In genomic region chrX:162717837-162718236, GRCm38 (mm10) we compare ENCODE assay signal across 9 mouse cellular contexts. TPM values are rescaled to one million over a fixed set of nuclear protein-coding genes. Genes with fewer than 3 reads are reported as not detected.
DNase-seq lines count a peak whose midpoint lies in the region; ATAC-seq and TF ChIP-seq lines count a peak whose summit lies in the region.
"Had no signal": no experiment of that assay in that cellular context is flagged by ENCODE, and none has a peak within 500 bp of the region (broad histone marks: within the 10 kb centered on the region; RNA-seq: fewer than 3 reads in every experiment).

No protein-coding gene starts in this region.

- DNase-seq in forebrain, embryonic 11.5 days (ENCODE audit: low spot score) = peak; percentile 66
- peak; percentile 69 for DNase-seq in 416B (ENCODE audit: low read depth)
- DNase-seq in adrenal gland, adult 2 months = peak; percentile 44
- peak; percentile 63 for DNase-seq in embryo, embryonic 11 days
- DNase-seq in kidney, adult 2 months = peak; percentile 63
- DNase-seq in lung, adult 2 months = peak; percentile 30
- peak; percentile 7 to 19 for DNase-seq in spleen, postnatal 14 days (ENCODE audit: low spot score in 2 of 2)

- no peak for TF ChIP-seq POLR2A in kidney, adult 2 months (IDR thresholded peaks at IDR 0.05; ENCODE audit: low read depth, low read length)
- TF ChIP-seq POLR2A in lung, adult 2 months (IDR thresholded peaks at IDR 0.05; ENCODE audit: borderline replicate concordance, extremely low read depth, low read depth, low read length) = no peak

- WGBS in forebrain, embryonic 11.5 days = 37% methylated on average over 5 of the region's 5 CpGs
- WGBS in forebrain, embryonic 16.5 days = 34% methylated on average over 5 of the region's 5 CpGs
- 27% methylated on average over 5 of the region's 5 CpGs for WGBS in kidney, adult 2 months
- 34% methylated on average over 5 of the region's 5 CpGs for WGBS in lung, adult 2 months

- H3K9me3 ChIP-seq in forebrain, embryonic 11.5 days (ENCODE audit: control insufficient read depth, low read length) = no peaks in the 10 kb centered on the region
- H3K9me3 ChIP-seq in forebrain, embryonic 16.5 days (ENCODE audit: control insufficient read depth, low read length) = no peaks in the 10 kb centered on the region
- H3K9me3 ChIP-seq: heart, embryonic 13.5 days had no signal

- no peaks in the 10 kb centered on the region for H3K4me1 ChIP-seq in forebrain, embryonic 11.5 days (replicated peaks; ENCODE audit: control insufficient read depth, insufficient read depth, low read length)
- no peaks in the 10 kb centered on the region for H3K4me1 ChIP-seq in forebrain, embryonic 16.5 days (replicated peaks; ENCODE audit: control insufficient read depth, insufficient read depth, low read length)
- H3K4me1 ChIP-seq in kidney, adult 2 months (ENCODE audit: control insufficient read depth, insufficient read depth, low read length) = no peaks in the 10 kb centered on the region
- no peaks in the 10 kb centered on the region; the same call in 1 of the 2 replicates for H3K4me1 ChIP-seq in lung, adult 2 months (ENCODE audit: control insufficient read depth, insufficient read depth, low read length)
- H3K4me1 ChIP-seq: heart, embryonic 13.5 days had no signal

- H3K4me3 ChIP-seq in forebrain, embryonic 11.5 days (ENCODE audit: low read depth, low read length) = no peak overlapping the region
- no peak overlapping the region for H3K4me3 ChIP-seq in forebrain, embryonic 16.5 days (replicated peaks; ENCODE audit: low read length)
- no peak overlapping the region for H3K4me3 ChIP-seq in kidney, adult 2 months (ENCODE audit: insufficient read depth, low read depth, low read length)
- no peak overlapping the region for H3K4me3 ChIP-seq in lung, adult 2 months (replicated peaks; ENCODE audit: extremely low read depth, low read depth, low read length)
- H3K4me3 ChIP-seq: heart, embryonic 13.5 days had no signal

- H3K4me2 ChIP-seq in forebrain, embryonic 11.5 days (ENCODE audit: low read depth, low read length, severe bottlenecking) = no peak overlapping the region
- H3K4me2 ChIP-seq in forebrain, embryonic 16.5 days (ENCODE audit: low read length) = no peak overlapping the region
- H3K4me2 ChIP-seq: heart, embryonic 13.5 days had no signal

- peak; percentile 46 for TF ChIP-seq CTCF in kidney, adult 2 months (conservative IDR thresholded peaks at IDR 0.05; ENCODE audit: insufficient read depth, insufficient read length, low read depth, low read length)
- peak; percentile 45 for TF ChIP-seq CTCF in lung, adult 2 months (IDR thresholded peaks at IDR 0.05; ENCODE audit: insufficient read depth, low read length)

- H3K27ac ChIP-seq in forebrain, embryonic 11.5 days (ENCODE audit: low read depth, low read length) = no peak overlapping the region
- no peak overlapping the region for H3K27ac ChIP-seq in forebrain, embryonic 16.5 days (ENCODE audit: low read length)
- no peak overlapping the region for H3K27ac ChIP-seq in kidney, adult 2 months (ENCODE audit: insufficient read depth, low read depth, low read length)
- H3K27ac ChIP-seq: heart, embryonic 13.5 days had no signal

- peak; percentile 60; the same call in 1 of the 2 replicates for ATAC-seq in forebrain, embryonic 11.5 days (replicated peaks; ENCODE audit: low FRiP score)
- ATAC-seq in forebrain, embryonic 16.5 days = no peak

- no peak overlapping the region for H3K9ac ChIP-seq in forebrain, embryonic 11.5 days (ENCODE audit: low read length)
- H3K9ac ChIP-seq in forebrain, embryonic 16.5 days (replicated peaks; ENCODE audit: low read depth, low read length) = no peak overlapping the region
- H3K9ac ChIP-seq: heart, embryonic 13.5 days had no signal

- H3K27me3 ChIP-seq in forebrain, embryonic 11.5 days (ENCODE audit: control insufficient read depth, insufficient read depth, low read length) = no peaks in the 10 kb centered on the region
- H3K27me3 ChIP-seq in forebrain, embryonic 16.5 days (replicated peaks; ENCODE audit: control insufficient read depth, insufficient read depth, low read length) = no peaks in the 10 kb centered on the region
- H3K27me3 ChIP-seq in kidney, adult 2 months (replicated peaks; ENCODE audit: control insufficient read depth, insufficient read depth, low read length) = no peaks in the 10 kb centered on the region
- H3K27me3 ChIP-seq: heart, embryonic 13.5 days had no signal

- H3K36me3 ChIP-seq in forebrain, embryonic 11.5 days (ENCODE audit: control insufficient read depth, insufficient read depth, low read length) = no peaks in the 10 kb centered on the region
- H3K36me3 ChIP-seq in forebrain, embryonic 16.5 days (ENCODE audit: control insufficient read depth, insufficient read depth) = no peaks in the 10 kb centered on the region
- H3K36me3 ChIP-seq in kidney, adult 2 months (ENCODE audit: control insufficient read depth, insufficient read depth, low read length) = no peaks in the 10 kb centered on the region
- H3K36me3 ChIP-seq: heart, embryonic 13.5 days had no signal

RNA-seq across cellular contexts. Expression of gene Rbbp7, which starts 42.4 kb away (rescaled TPM):
- 366 and 367 TPM in 2 replicates for polyA plus RNA-seq in forebrain, embryonic 11.5 days (2014; fragmentation: Nextera tagmentation; extraction: Ambion mirVana)
- 231 and 261 TPM in 2 replicates for polyA plus RNA-seq in forebrain, embryonic 16.5 days (2015; fragmentation: Nextera tagmentation; extraction: Ambion mirVana)
- total RNA-seq in adrenal gland, adult 2 months (2021) = 100 to 1,000 TPM; 148 to 163 TPM
- polyA plus RNA-seq in adrenal gland, adult 2 months (2012; rRNA removed) = 19.1 and 27.3 TPM in 2 replicates
- 53.5 and 62.7 TPM in 2 replicates for polyA plus RNA-seq in kidney, adult 2 months (2012; rRNA removed)
- 33.5 and 50.1 TPM in 2 replicates for polyA plus RNA-seq in lung, adult 2 months (2012; rRNA removed)

Comparison
In these comparisons a context has a peak if more than half of its experiments do, and no peak if none do; other contexts are left out.
1. DNase-seq: peak in every context shown above with its lines; median percentile 69 in 416B; 66 in forebrain, embryonic 11.5 days; 63 in embryo, embryonic 11 days; 63 in kidney, adult 2 months; 44 in adrenal gland, adult 2 months; 30 in lung, adult 2 months; 13 in spleen, postnatal 14 days.